Mouse (Mus musculus) heart, adult 8-10 months (tissue): ENCODE results near the gene Iqcd. TPM values are rescaled to one million over a fixed set of nuclear protein-coding genes. Genes with fewer than 3 reads are reported as not detected.

ENCODE experiments used
- DNase-seq: peaks from one replicate; pipeline ENCODE4 v3.0.0; 2022; ENCODE audit warnings: low spot score
- total RNA-seq, 4 experiments: library from RNA; stranded (reverse); gene quantifications; 2 replicates each; pipeline ENCODE4 v1.2.4; 2022

Iqcd gene
- under 1 TPM in 2 of 4 experiments, not detected in 2; 0.14 to 0.22 TPM for total RNA-seq

DNA sequence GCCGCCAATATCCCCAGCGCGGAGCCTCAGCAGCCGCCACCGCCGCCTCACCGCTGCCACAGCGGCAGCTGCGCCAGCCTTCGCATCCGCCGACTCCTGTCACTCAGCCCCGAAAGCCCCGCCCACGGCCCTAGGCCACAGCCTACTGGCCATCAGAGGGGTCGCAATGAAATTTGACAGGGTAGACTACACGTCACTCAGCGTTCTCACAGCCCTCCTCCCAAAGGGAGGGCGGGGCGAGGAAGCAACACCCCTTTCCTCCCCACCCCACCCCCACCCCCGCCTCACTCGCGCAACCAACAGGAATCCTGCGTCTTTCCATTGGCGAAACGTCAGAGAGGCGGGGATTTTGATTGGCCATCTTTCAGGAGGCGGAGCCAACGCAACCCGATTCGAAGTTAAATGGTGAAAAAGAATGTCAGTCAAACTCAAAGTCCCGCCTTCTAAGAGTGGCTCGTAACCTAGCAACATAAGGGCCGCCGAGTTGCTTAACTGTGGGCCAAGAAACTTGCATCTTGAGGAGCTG is at the start of gene Iqcd, which contains the start of gene Tpcn1:
Gene Iqcd (plus strand): TSS at position 448 of the 526 bp plus-strand sequence.
Gene Tpcn1 (minus strand): TSS at position 105 of the 526 bp plus-strand sequence.
- peak; percentile 99 for DNase-seq

DNA sequence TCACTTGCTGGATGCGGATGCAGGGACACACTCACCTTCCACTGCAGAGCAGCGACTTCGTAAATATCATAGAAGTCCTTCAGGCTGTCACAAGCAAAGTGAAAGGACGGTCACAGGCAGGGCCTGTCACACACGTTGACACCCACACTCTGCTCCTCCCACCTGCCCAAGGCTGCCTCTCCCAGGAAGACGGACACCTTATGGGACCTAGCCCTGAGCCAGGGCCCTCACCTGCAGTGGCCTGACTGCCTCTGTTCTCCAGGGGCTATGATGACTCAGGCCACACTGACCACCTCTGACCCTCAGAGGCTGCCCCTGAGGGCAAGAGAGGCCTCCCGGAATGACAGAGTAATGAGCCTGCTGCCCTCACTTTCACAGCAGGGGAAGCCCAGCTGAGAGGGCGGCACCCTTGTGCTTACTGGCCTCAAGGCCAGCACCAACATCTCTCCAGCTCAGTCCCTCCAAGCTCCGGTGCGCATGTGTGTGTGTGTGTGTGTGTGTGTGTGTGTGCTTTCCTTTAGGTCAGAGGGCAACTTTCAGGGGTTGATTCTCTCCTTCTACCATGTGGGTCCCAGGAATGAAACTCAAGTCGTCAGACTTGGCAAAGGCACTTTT is 40.5 kb upstream of the Iqcd start:
- DNase-seq = no peak

DNA sequence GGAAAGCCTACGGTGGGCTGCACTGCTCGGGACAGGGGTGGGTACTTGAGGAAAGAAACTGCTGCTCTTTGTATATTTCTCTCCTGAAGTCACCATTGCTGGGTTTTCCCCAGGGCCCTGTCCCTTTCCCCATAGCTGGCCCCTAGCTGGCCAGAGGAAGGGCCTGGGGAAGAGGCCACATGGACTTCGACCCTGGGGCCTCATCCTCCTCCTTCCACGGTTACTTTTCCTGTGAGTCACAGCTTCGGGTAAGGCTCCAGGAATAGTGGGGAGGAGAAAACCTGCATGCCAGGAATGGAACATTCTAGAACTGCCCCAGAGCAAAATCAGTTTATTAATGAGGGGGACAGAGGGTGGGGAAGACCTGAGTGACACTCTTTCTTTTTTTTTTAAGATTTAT is 38.7 kb upstream of the Iqcd start:
- DNase-seq = no peak

DNA sequence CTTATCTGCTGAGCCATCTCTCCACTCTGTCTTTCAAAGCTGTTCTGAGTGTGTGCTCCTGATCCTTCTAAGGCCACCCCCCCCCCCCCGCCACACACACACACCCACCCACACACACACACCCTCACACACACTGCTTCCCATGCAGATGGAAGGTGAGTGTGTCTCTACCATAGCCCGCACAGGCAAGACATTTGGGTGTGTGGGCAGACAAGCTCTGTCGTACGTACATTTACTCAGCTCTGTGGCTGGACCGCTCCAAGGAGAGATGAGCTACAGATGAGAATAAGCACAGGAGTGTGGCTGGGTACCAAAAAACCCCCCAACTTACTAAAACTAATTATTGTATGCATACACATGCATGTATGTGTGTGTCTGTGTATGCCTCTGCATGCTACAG is 38.1 kb upstream of the Iqcd start:
- no peak for DNase-seq

DNA sequence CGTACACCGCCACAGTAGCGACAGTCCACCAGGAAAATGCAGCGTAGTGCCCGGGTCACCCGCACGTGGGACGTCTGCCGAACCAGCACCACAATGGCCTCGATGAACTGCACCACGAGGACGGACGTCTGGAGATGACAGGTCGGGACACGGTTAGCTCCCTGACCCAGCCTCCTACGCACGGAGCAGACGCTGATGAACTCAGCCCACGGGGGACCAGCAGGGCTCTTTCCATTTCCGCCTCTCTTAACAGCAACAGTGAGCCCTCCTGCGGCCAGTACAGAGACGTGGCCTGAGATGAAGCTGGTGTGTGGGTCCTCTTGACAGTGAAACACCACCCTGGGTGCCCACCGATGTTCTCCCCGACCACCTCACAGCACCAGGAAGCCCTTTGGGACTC is 32.9 kb upstream of the Iqcd start:
- no peak for DNase-seq

DNA sequence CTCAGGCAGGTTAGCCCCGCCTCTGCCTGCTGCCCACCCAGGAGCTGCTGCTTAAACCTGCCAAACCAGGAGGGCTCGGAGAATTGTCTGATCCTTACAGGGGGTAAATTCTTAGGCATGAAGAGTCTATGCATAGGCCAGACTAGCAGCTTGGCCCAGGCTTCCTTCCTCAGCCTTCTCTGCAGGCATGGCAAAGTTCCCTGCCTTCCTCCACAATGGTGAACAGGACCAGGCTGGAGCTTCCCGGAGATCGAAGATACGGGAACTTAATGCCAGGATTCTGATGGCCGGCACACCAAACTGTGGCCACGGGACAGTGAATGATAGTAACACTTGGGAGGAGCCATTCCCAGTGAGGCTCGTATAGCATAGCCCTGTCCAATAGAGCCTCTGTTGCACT is 30.8 kb upstream of the Iqcd start:
- DNase-seq = no peak

DNA sequence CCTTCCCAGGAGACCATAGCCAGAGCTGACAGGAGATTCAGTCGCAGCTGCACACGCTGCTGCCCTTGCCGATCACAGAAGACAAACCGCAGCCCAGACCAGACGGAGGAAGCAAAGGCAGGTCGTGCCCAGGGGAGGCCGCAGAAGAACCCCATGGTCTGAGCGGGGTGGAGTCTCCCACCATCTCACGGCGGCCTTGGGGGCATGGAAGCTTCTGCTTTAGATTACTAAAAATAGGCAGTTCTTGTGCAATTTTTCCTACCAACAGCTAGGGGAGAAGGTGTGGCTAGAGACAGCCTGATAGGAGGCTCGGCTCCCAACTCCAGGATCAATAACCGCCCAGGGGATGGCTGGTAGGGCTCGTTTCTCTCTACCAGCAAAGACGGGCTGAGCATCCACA is 30.1 kb upstream of the Iqcd start:
- DNase-seq = no peak

DNA sequence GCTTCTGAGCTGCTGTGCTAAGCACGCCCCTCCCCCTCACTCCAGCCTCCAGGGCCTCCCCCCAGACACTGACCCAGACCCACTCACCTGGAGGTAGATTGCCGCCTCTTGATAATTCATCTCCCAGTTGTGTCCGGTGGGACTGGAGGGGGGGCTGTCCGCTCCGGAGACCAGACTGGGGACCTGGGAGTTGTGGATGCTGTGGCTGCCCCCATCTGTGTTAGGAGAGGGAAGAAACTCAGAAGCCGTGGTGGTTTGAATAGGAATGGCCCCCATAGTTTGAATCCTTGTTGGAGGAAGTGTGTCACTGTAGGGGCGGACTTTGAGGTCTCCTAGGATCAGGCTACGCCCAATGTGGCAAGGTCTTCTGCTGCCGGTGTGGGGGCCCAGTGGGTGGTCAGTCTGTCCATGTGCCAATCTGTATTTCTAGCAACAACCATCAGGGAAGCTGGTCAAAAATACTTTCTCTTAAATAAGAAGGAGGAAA is 28.6 kb upstream of the Iqcd start:
- no peak for DNase-seq

DNA sequence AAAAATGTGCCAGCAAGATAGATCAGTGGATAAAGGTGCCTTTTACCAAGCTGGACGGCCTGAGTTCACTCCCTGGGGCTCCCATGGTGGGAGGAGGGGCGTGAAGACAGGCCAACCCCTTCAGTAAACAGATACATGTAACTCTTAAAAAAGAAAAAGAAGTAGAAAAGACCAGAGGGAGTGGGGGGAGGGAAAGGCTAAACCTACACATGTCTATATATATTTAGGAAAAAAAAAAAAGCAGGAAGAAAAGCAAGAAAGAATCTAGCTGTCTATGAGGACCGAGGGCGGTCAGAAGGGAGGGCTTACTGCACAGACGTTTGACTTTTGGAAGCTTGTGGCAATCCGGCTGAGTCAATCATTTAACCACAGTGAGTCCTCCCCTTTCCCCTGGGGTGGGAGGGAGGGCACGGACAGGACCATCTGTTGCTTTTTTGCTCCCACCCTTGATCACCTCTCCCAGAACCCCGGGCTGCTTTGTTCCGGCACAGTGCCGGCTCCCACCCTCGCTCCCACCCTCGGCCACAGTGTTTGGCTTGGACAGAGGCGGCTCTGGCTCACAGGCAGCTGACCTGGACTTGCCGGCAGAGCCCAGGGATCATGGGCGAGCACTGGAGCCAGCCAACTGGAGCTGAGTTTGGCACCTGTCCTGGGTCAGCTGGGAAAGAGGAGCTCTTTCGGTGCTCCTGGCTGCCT is 28.1 kb upstream of the Iqcd start:
- peak; percentile 81 for DNase-seq

DNA sequence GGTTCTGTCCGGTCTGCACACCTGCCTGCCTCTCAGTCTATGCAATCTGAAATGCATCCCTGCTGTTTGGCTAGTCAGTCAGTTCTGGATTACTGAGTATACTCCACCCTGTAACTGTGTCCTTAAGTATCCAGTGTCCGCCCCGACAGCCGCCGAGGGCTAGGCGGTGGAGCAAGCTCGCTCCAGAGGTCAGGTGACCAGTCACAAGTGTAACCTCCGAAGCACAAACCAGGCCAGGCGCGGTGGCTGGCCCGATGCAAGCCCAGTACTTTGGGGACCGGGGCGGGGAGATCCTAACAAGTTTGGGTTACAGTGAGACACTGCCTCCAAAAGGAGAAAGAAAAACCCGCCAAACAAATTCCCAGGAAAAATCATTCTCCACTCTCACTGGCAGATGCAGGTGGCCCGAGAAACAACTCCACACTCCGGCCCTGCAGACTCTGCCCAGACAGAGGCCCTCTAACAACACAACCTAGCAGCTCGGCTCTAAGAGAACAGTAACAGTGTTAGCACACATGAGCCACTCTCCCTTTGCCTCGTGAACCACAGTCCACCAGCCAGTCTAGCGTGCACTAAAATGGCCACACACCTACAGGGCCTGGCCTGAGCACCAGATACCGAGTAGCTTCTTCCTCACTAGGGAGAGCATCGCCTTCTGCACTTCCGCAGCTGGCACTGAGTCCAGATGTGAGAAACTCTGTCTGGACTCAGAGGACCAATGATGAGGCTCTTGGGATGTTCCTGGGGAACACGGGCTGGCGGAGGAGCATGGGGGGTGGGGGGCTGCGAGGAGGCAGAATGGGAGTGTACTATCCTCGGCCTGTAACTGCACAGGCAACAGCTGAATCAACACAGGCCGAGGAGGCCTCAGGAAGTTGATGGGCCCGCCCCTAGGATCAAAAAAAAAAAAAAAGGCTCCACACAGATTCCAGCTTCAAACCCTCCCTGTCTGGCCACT is 25.6 kb upstream of the Iqcd start:
- DNase-seq = peak; percentile 79

DNA sequence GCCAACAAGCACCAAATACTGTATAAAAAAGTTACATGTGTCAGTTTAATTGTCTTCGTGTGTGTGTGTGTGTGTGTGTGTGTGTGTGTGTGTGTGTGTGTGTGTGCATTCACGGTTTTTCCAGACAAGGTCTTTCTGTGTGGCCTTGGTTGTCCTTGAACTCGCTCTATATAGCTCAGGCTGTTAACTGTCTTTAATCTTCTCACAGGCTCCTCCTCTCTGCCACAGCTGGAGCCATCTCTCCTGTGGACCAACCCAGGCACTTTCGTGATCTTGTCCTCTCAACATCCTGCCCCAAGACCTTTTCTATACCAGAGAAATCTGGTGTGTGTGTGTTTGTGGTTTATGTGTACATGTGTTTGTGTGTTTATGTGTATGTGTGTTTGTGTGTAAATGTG is 24.9 kb upstream of the Iqcd start:
- no peak for DNase-seq

DNA sequence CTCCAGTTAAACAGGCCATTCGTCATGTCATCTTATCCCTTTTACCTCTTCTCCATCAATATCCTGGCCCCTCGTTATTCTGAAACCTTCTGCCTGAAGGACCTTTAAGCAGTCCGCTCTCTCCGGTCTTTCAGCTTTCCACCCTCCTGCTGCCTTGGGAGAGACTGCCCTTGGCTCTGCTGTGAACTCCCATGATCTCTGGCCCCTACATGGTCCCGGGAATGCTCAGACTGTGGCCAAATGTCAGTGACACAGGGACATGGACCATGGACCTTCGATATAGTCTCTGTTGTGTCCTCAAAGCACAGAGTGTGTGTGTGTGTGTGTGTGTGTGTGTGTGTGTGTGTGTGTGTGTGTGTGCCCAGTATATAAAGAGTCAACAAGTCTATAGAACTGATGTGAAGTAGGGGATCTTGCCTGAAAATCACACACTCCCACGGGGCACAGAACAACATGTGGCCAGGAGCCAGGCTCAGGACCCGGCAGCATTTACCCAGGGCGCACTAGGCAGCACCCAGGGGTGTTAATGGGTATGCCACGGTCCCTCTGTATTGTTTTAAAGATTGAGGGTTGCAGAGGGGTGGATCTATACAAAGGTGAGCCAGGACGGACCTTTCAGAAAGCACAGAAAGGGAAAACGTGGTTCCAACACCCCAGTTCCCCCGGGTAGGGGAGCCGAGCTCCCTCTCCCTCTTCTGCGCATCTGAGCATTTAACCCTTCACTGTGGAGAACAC is 23.5 kb upstream of the Iqcd start:
- no peak for DNase-seq

DNA sequence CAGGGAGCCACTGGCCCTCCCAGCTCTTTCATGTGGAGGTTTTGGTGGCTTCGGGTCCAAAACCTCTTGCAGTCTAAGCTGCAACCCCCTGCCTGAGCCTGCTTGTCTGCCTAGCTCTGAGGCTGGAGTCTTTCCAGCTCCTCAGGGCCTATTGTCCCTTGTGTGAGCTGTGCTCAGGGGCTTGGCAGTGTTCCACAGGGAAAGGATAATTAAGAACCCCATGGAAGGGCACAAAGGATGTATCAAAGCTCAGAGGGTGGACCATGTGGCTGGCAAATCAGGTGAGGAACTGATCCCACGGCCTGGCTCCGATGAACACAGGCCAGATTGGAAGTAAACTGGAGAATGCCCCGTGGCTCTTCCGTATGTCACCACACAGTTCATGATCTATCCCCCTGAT is 22.7 kb upstream of the Iqcd start:
- peak; percentile 40 for DNase-seq

DNA sequence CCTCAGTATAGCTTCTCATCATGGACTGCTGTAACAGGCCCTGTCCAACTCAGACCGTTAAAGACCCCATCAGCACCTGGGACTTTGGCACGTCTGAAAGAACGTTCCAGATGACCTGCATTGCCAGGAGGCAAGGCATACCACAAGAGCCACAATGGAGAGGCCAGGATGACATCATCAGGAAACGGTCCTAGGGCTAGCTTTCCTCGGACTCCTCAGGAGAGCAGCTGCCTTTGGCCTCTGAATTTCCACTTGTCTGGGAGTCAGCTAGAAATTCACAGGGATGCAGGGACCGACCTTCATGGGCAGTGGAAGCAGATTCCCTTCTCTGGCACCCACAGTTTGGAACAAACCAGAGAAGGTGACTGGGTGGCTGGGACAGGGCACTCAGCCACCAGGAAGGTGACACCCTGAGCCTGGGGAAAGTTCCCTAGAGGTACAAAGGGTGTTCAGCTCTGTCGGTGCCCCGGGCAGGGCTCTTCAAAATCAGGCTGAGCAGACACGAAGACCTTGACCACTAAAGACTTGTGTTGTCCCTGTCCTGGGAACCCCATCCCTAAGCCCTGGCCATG is 22.0 kb upstream of the Iqcd start:
- peak; percentile 47 for DNase-seq

DNA sequence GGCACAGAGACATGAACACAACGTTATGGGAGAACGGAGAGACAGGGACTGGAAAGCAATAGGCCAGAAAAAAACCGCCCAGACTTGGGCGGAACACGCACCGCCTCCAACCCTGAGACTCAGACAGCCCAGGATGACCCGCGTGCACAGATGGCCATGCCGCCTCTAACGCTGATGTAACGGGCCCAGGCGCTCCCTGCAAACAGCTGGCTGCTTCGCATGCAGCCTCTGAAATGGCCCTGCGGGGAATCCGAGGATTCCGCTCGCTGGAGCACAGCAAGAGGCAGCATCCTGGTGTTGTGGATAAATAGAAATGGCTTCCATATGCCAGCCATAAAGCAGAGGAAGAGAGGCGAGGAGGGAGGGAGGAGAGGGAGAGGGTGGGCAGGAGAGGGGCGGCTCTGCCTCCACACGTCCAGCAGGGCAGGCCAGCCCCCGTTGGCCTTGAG is 21.5 kb upstream of the Iqcd start:
- peak; percentile 63 for DNase-seq

DNA sequence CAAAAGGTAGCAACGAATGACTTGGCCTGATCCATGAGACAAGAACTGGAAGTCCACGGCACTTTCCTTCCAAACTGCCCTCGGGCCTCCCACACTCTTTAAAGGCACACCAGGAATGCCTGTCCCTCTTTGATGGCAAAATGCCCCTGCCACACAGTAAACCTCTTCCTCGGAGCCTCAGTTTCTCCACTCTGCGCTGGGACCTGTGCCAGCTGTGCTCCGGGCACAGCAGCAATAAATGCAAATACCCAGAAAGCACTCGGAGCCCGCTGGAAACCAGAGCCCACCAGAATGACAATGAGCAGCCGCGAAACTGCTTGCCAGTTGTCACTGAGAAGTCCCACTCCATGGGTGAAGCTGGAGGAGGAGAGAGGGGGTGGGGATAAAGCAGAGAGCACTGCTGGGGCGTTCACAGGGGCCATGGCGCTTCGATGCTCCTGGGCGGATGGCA is 21.0 kb upstream of the Iqcd start:
- DNase-seq = no peak

DNA sequence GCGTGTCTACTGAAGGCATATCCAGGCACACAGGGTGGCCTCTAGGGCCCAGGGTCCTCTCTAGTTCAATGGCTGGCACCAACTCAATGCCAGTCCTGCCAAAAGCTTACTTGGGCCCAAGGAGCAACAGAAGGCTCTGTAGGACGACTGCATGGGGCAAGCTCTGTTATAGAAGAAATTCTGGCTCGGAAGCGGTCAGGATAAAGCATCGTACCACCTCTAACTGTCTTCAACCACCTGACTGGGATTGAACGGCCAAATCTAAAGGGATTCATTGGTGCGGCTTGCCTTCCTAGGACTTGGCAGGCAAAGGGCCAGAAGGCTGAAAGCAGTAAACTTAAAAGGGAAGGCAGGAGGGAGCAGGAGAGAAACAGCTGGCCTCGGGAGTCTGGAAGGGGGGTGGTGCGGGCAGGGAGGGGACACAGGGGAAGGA is 20.5 kb upstream of the Iqcd start:
- DNase-seq = no peak

DNA sequence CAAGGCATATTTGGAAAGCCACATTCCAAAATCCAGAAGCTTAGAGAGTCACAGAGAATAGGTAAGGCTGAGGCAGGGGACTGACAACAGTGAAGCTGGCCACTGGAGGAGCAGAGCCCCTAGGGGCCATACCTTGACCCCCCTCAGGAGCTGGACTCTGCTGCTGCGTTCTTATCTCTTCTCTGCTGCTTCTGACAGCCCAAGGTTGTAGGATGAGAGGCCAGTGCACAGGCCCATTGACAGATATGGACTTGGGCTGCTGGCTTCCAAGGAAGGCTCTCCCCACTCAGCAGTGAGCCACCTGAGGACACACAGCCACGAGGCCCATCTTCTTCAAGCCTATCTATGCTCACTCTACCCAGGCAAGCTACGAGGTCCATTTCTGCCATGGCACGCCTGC is 19.9 kb upstream of the Iqcd start:
- no peak for DNase-seq

DNA sequence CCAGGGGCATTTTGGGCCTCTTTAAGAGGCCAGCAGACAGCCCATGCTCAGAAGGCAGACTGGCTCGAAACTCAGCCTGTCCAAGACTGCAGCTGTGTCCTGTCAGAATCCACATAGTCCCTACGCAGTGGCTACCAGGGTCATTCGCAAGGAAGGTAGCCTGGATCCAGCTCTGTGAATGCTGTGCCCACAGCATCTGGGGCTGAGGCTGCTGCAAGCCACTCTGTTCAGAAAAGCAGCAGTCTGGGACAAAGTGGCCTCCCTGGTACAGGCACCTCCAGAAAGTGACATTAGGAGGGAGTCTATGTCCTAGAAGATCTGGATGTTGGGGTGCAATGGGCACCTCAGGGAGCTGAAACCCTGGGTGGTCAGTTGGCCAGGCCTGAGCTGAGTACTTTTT is 19.0 kb upstream of the Iqcd start:
- no peak for DNase-seq

DNA sequence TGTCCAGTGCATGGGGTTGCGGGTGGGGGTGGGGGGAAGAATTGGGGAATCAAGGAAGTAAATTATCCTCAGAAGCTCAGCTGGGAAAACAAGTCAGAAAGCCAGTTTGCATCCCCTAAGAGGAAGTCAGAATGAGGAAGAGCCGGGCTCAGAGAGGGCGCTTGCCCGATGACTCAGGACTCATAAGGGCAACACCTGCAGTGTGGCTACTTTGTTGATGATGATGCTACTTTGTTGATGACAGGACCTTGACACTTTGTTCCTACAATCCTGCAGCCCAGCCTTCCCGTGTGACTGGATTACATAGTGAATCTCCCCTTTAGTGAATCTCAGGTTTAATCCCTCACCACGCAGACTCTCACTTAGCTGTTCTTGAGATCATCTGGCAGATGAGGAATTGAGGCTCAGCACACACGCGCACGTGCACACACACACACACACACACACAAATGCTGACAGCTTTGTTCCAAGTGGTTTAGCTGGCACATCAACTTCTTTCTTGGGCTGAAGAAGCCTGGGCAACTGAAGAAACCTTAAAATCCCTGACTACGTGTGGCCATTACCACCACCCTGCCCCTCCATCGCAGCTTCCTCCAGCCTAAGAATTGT is 18.4 kb upstream of the Iqcd start:
- no peak for DNase-seq
